Mouse (Mus musculus) gastrocnemius, postnatal 4 days (tissue): ENCODE results near the gene Rubcnl. TPM values are rescaled to one million over a fixed set of nuclear protein-coding genes. Genes with fewer than 3 reads are reported as not detected.

Experiments used
- DNase-seq, 2 experiments: peaks; one replicate each; pipeline ENCODE4 v3.0.0; 2021 to 2022; ENCODE audit warnings: low spot score in 2 of 2, mixed read lengths in 2 of 2
- total RNA-seq, 2 experiments: library from RNA; stranded (reverse); gene quantifications; 2 replicates each; pipeline ENCODE4 v1.2.3; 2021

Rubcnl gene
- total RNA-seq, 2 experiments from 2014 or later = 0.32 to 0.60 TPM

- no peak for DNase-seq
Measured at GRCm38 (mm10) chr14:75068430-75069112, 52.7 kb downstream of the Rubcnl start.

GRCm38 (mm10) chr14:75069356-75069979 is 53.6 kb downstream of the Rubcnl start:
- DNase-seq = no peak

GRCm38 (mm10) chr14:75071091-75071490 is 55.3 kb downstream of the Rubcnl start:
- no peak for DNase-seq

GRCm38 (mm10) chr14:75075299-75076180 is 59.7 kb downstream of the Rubcnl start:
- DNase-seq = no peak

- no peak for DNase-seq
Measured at GRCm38 (mm10) chr14:75077946-75078345, 62.1 kb downstream of the Rubcnl start.

Other genes with a start within 250 kb of the Rubcnl start
- 10 to 100 TPM; 20.6 to 20.7 TPM for gene Lrch1, start 68.2 kb upstream of the Rubcnl start, total RNA-seq
- not detected for gene Lrrc63, start 114.9 kb downstream of the Rubcnl start, total RNA-seq
- gene Lcp1, start 115.1 kb downstream of the Rubcnl start, total RNA-seq = 10 to 100 TPM; 22.2 to 25.4 TPM
- gene Cpb2, start 226.3 kb downstream of the Rubcnl start, total RNA-seq = under 1 TPM; 0.25 to 0.65 TPM